Mouse (Mus musculus) limb, embryonic 13.5 days (tissue): ENCODE data around the gene E130311K13Rik. TPM values are rescaled to one million over a fixed set of nuclear protein-coding genes. Genes with fewer than 3 reads are reported as not detected.
A peak's percentile ranks its signal among the peaks of the same experiment; 100 is the strongest.

ENCODE experiments used
- ATAC-seq: fragments of 200-750 bp; cut with Nextera tagmentation; 2 replicates; pipeline ENCODE4 v1.8.0; 2017; ENCODE audit warnings: low read depth, moderate number of reproducible peaks, moderate TSS enrichment; ENCODE audit not compliant: low FRiP score
- H3K27ac ChIP-seq: fragments of 300-500 bp; sonication (generic); 2 replicates; pipeline ENCODE4 v1.5.1; 2015; ENCODE audit warnings: inconsistent platforms, mild to moderate bottlenecking, moderate library complexity
- H3K27me3 ChIP-seq: fragments of 300-500 bp; sonication (generic); 2 replicates; pipeline ENCODE4 v1.6.1; 2015; ENCODE audit warnings: mild to moderate bottlenecking, inconsistent platforms
- H3K36me3 ChIP-seq: fragments of 300-500 bp; sonication (generic); 2 replicates; pipeline ENCODE4 v1.6.1; 2015; ENCODE audit warnings: inconsistent platforms, mild to moderate bottlenecking, moderate library complexity
- H3K4me1 ChIP-seq: fragments of 300-500 bp; sonication (generic); 2 replicates; pipeline ENCODE4 v1.6.1; 2015; ENCODE audit warnings: inconsistent platforms
- H3K4me2 ChIP-seq: fragments of 300-500 bp; sonication (generic); replicated peaks from 2 replicates; pipeline ENCODE4 v1.6.1; 2015; ENCODE audit warnings: inconsistent platforms, mild to moderate bottlenecking, moderate library complexity
- H3K4me3 ChIP-seq: fragments of 300-500 bp; sonication (generic); 2 replicates; pipeline ENCODE4 v1.5.1; 2015; ENCODE audit warnings: moderate library complexity, mild to moderate bottlenecking, inconsistent platforms
- H3K9ac ChIP-seq: fragments of 300-500 bp; sonication (generic); 2 replicates; pipeline ENCODE4 v1.6.1; 2015; ENCODE audit warnings: mild to moderate bottlenecking, inconsistent platforms
- H3K9me3 ChIP-seq: fragments of 300-500 bp; sonication (generic); 2 replicates; pipeline ENCODE4 v1.6.1; 2016; ENCODE audit warnings: inconsistent platforms
- WGBS: fragments of 180-500 bp; shearing (Covaris S2); methylation state at CpG from one replicate; pipeline ENCODE4 v1.1.7; 2015; 5-methylcytosine and 5-hydroxymethylcytosine counted together
- polyA plus RNA-seq: library from polyadenylated mRNA; unstranded; fragments of >200 nt; fragmentation: Nextera tagmentation; extraction: Ambion mirVana; gene quantifications from 2 replicates; pipeline ENCODE4 v1.2.1, GENCODE M21; 2015

The E130311K13Rik gene
- polyA plus RNA-seq, result 7.6 and 7.9 TPM in 2 replicates

DNA sequence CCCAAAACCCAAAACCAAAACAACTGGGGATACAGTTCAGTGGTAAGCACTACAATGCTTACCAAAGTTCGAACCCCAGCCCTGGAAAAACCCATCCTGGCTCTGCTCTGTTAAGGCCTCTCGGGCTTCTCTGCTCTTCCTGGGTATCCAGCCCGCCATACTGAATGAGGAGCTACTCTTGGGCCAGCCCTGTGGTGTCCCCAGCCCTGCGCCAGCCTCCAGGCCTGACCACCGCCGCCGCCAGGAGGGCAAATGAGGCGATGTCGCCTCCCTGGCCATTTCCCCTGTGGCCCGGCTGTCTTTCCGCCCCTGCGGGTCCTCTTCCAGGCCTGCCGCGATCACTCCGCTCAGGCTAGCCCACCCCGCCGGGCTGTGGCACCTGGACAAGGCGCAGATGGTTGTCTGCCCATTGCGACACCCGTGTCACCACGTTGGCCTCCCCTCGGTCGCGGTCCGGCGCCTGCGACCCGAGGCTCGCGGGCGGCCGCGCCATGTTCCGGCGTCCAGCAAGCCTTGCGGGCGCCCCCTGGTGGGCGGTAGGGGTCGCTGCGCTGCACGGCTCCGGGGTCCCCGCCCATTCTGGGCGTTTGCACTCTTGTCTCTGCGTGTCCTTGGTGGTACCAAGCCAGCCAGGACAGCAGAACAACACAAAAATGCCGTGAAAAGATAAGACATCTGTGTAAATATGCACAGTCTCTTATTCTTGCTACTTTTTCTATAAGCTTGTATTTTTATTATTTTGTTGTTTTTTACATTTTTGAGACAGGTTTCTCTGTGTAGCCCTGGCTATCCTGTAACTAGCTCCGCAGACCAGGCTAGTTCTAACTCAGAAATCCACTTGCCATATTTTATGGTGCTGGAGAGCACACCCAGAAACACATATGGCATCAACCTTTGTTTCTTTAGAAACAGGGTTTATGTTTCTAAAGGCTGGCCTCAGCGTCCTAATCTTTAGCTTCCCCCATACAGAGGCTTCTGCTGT is at the start of gene E130311K13Rik:
E130311K13Rik (minus strand) TSS at position 595 of the 982 bp plus-strand sequence.
- Histone ChIP-seq H3K9ac (peak within 1 kb of the TSS; percentile 94), H3K27ac (peak within 1 kb of the TSS; percentile 39; the same call in 1 of the 2 replicates), H3K4me2 (peak within 1 kb of the TSS; percentile 75), H3K4me3 (peak within 1 kb of the TSS; percentile 71), H3K9me3 (no peaks in the 10 kb centered on the region), H3K4me1 (no peaks in the 10 kb centered on the region; the same call in 1 of the 2 replicates), H3K36me3 (peaks cover 5% of the 10 kb centered on the region; the same call in 1 of the 2 replicates), H3K27me3 (no peaks in the 10 kb centered on the region)
- WGBS, result 5% methylated on average over 47 of the region's 48 CpGs
- ATAC-seq, result peak; percentile 95

DNA sequence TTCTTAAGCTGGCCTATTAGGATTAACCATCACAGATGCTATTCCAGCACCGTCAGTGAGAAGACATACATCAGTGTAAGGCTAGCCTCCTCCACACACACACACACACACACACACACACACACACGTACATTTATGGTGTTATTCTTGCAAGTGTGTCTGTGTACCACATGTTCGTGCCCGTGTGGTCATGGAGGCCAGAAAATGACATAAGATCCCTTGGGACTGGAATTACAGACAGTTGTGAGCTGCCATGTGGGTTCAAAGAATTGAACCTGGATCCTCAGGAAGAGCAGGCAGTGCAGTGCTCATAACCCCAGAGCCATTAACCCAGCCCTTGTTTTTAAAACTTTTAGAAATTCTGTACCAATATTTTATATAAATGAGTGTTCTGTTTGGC is 48.6 kb upstream of the E130311K13Rik start:
- peaks cover 28% of the 10 kb centered on the region for H3K36me3 ChIP-seq
- no peak overlapping the region for H3K4me3 ChIP-seq
- no peaks in the 10 kb centered on the region for H3K27me3 ChIP-seq
- WGBS, result 54% methylated on average over 4 of the region's 4 CpGs
- H3K9me3 ChIP-seq, result no peaks in the 10 kb centered on the region
- peaks cover 23% of the 10 kb centered on the region for H3K4me1 ChIP-seq
- no peak overlapping the region for H3K27ac ChIP-seq
- ATAC-seq, result no peak
- H3K4me2 ChIP-seq, result peak overlapping the region; percentile 79
- no peak overlapping the region for H3K9ac ChIP-seq

DNA sequence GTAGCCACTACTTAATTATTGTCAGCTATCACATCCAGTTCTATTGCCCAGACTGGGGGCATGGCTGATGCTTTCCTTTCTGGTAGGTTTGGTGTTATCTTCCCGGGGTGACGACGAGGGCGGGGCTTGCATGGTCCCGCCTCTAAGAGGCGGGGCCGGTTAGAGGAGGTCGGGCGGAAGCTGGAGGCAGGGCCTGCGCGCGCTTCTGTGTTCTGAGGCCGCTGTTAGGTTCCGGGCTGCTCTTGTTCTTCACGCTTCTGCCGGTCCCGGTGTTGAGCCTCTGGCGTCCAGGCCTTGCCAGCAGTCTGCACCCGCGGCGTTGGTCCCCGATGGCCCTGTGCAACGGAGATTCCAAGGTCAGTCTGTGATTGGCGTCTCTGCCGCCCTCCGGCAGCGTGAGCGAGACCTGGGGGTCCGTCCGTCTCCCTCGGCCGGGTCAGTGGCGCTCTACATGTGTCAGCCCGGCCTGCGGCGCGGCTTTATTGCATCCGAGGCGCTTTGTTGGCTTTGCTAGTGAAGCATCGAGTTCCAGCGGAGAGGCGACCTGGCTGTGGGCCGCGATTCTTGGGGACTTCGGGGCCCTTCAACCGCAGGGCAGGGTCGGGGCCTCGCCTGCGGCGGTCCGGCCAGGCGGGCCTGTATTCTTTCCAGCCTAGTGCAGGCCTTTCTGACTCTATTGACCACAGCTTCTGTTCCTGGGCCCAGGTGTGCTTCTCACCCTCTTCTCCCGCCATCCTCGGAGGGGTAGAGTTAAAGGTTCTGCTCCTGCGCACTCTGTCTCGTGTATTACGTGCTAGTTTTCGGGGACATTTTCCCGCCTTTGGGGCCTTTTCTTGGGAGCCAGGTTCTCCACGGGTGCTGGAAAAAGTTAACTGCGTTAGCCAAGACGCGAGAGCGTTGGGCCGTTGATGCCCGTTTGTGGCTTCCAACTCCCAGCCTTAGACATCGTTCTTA is 47.0 kb upstream of the E130311K13Rik start, which contains the start of gene Gmps:
Gmps (plus strand) TSS at position 152 of the 954 bp plus-strand sequence.
- H3K27ac ChIP-seq, result peak within 1 kb of the TSS; percentile 92
- peak; percentile 99 for ATAC-seq
- H3K9ac ChIP-seq, result peak within 1 kb of the TSS; percentile 97
- peak within 1 kb of the TSS; percentile 79 for H3K4me2 ChIP-seq
- H3K4me1 ChIP-seq, result peaks cover 23% of the 10 kb centered on the region
- WGBS, result under 1% methylated on average over 67 of the region's 67 CpGs
- no peaks in the 10 kb centered on the region for H3K9me3 ChIP-seq
- H3K27me3 ChIP-seq, result no peaks in the 10 kb centered on the region
- peaks cover 15% of the 10 kb centered on the region for H3K36me3 ChIP-seq
- peak within 1 kb of the TSS; percentile 95 for H3K4me3 ChIP-seq

DNA sequence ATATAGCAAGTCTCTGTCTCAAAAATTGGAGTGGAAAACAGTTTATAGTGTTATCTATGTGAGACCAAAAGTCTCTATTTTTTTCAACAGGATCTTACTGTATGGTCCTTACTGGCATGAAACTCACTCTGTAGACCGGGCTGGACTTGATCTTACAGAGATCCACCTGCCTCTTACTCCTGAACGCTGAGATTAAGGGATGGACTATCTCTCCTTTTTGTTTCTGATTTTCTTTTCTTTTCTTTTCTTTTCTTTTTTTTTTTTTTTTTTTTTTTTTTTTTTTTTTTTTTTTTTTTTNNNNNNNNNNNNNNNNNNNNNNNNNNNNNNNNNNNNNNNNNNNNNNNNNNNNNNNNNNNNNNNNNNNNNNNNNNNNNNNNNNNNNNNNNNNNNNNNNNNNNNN is 36.7 kb upstream of the E130311K13Rik start:
- Histone ChIP-seq H3K27ac (no peak overlapping the region), H3K27me3 (peaks cover 5% of the 10 kb centered on the region; the same call in 1 of the 2 replicates), H3K36me3 (no peaks in the 10 kb centered on the region), H3K9ac (no peak overlapping the region), H3K4me3 (no peak overlapping the region), H3K4me2 (no peak overlapping the region), H3K9me3 (no peaks in the 10 kb centered on the region), H3K4me1 (peaks cover 17% of the 10 kb centered on the region)
- no peak for ATAC-seq
- WGBS, result 75% methylated on average over 2 of the region's 2 CpGs

DNA sequence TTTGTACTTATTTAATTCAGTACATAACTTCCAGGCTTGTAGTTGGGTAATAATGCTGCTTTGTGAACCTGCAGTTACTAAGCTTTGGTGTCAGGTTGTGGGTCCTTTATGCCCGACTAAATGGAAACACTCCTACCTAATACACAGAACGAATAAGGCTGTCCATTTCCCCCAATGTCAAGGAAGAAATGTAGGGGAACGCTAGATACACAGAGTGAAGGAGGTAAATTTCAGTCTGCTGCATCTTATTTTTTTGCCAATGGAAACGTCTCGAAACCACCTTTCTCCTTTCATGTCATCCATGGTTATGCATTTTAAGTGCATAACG is 35.6 kb upstream of the E130311K13Rik start:
- no peak overlapping the region for H3K9ac ChIP-seq
- peak overlapping the region; percentile 84 for H3K4me2 ChIP-seq
- 0 out of 2 replicates have a peak overlapping the region, but pooled peaks have one; percentile 44 for H3K27ac ChIP-seq
- H3K36me3 ChIP-seq, result no peaks in the 10 kb centered on the region
- H3K27me3 ChIP-seq, result peaks cover 5% of the 10 kb centered on the region; the same call in 1 of the 2 replicates
- peaks cover 17% of the 10 kb centered on the region for H3K4me1 ChIP-seq
- WGBS, result 73% methylated on average over 6 of the region's 6 CpGs
- peak overlapping the region; percentile 89 for H3K4me3 ChIP-seq
- ATAC-seq, result no peak
- no peaks in the 10 kb centered on the region for H3K9me3 ChIP-seq

DNA sequence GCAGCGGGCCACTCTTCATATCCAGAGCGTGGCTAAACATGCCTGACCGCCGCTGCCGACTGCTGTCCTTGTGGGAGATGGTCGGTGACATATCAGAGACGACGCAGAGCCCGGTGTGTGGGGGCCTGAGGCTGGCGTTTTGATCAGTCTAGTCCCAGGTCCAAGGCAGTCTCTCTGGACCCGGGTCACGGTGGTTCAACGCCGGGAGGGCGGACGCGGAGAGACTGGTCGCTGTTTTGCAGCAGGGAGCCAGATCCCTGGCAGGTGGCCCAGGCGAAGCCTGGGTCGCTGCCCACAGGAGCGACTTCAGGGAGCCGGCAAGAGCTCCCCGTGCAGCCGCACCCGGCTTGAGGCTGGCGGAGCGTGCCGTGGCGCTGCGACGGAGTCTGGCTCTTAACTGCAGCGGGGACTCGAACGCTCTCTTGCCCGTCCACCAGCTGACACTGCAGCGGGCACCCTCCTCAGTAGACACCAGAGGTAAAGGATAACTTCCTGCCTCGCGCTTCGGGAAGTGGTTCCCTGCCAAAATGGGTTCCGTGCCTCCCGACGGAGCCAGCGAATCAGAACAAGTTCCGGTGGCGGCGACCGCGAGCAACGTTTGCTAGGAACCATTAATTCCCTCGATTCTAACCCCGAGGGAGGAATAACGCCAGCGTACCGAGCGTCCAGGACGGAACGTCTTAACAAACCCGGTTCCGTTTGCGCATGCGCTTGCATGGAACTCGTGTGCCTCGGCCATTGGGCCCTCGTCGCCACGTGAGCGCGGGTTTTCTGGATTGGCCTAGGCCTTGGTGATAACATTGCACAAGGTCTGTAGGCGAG is 35.0 kb upstream of the E130311K13Rik start, which contains the start of gene Slc33a1:
Slc33a1 (minus strand) TSS at position 669 of the 822 bp plus-strand sequence.
- peak within 1 kb of the TSS; percentile 90 for H3K9ac ChIP-seq
- no peaks in the 10 kb centered on the region for H3K9me3 ChIP-seq
- peak; percentile 95 for ATAC-seq
- H3K36me3 ChIP-seq, result 0 out of 2 replicates have a peak, but pooled peaks cover 3% of the 10 kb centered on the region
- under 1% methylated on average over 69 of the region's 69 CpGs for WGBS
- peaks cover 17% of the 10 kb centered on the region for H3K4me1 ChIP-seq
- peaks cover 5% of the 10 kb centered on the region; the same call in 1 of the 2 replicates for H3K27me3 ChIP-seq
- H3K4me3 ChIP-seq, result peak within 1 kb of the TSS; percentile 89
- H3K27ac ChIP-seq, result peak within 1 kb of the TSS; percentile 83; the same call in 1 of the 2 replicates
- peak within 1 kb of the TSS; percentile 84 for H3K4me2 ChIP-seq

DNA sequence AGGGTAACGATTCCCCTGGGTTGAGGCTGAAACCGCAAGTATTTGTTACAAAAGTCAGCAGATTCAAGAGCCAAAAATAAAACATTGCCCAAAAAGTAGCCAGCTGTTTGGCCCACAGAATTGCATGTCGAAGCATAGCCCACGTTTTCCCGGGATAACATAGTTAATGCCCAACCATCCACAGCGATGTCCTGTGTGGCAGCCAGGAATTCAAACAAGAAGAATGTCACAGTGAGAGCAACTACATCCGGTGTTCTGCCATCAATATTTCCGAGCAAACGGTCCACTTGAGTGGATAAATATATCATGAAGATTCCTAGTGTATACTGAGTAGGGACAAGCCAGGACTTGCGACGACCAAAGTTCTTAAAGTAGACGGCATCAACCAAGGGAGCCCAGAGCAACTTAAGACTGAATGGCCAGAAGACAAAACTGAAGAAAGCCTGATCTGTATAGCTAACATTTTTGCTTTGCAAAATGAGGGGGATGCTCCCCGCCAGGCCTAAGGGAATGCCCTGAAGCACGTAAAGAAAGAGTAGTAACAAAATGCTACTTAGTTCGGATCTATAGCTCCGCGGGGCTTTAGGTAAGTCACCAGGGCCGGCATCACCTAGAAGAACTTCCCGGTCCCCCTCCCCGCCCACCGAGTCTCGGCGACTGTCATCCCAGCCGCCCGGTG is 34.3 kb upstream of the E130311K13Rik start:
- no peak for ATAC-seq
- peak overlapping the region; percentile 89 for H3K4me3 ChIP-seq
- 0 out of 2 replicates have a peak, but pooled peaks cover 3% of the 10 kb centered on the region for H3K36me3 ChIP-seq
- no peaks in the 10 kb centered on the region for H3K9me3 ChIP-seq
- WGBS, result 6% methylated on average over 25 of the region's 25 CpGs
- peak overlapping the region; percentile 84 for H3K4me2 ChIP-seq
- H3K4me1 ChIP-seq, result peaks cover 17% of the 10 kb centered on the region
- peaks cover 5% of the 10 kb centered on the region; the same call in 1 of the 2 replicates for H3K27me3 ChIP-seq
- H3K27ac ChIP-seq, result peak overlapping the region; percentile 83; the same call in 1 of the 2 replicates
- peak overlapping the region; percentile 90 for H3K9ac ChIP-seq

DNA sequence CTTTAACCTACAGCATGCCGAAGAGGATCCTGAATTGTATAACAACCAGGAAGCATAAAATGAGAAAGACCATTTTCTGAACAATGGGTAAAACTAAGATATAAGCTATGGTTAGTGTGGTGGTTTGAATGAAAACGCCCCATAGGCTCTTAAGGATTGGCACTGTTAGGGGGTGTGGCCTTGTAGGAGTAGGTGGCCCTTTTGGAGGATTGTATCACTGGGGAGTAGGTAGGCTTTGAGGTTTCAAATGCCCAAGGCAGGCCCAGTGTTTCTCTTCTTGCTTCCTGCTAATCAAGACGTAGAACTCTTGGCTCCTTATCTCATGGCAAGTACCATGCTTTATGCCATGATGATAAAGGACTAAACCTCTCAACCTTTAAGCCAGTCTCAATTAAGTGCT is 20.6 kb upstream of the E130311K13Rik start:
- Histone ChIP-seq H3K36me3 (peaks cover 25% of the 10 kb centered on the region), H3K9ac (no peak overlapping the region), H3K4me1 (0 out of 2 replicates have a peak, but pooled peaks cover 3% of the 10 kb centered on the region), H3K9me3 (no peaks in the 10 kb centered on the region), H3K27me3 (no peaks in the 10 kb centered on the region), H3K4me2 (no peak overlapping the region), H3K4me3 (no peak overlapping the region), H3K27ac (no peak overlapping the region)
- ATAC-seq, result no peak
- 84% methylated on average over 3 of the region's 3 CpGs for WGBS

DNA sequence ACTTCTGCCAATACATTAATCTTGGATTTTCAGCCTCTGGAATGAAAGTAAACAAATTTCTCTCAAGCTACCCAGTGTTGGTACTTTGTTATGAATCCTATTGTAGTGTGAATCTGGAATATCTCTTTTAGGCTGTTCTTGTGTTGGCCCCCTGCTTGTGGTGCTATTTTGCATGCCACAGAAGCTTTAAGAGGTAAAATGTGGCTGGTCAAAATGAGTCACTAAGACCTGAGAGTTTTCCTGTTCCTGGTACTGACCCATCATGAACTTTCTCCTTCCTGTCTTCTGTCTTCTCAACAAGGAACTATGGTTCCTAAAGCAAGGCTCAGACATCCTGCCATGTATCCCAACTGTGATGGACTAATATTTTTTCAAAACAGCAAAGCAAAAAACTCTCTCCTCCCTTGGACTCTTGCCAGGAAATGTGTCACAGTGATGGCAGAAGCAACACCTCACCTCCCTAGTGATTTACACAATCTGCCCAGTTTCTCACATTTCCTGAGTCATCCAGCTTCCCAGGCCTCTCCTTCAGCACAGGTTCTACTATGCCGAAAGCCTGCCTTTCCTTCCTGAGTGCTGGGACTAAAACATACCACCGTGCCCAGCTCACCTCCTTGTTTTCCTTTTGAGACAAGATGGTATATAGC is 12.1 kb upstream of the E130311K13Rik start:
- Histone ChIP-seq H3K27ac (no peak overlapping the region), H3K4me1 (no peaks in the 10 kb centered on the region), H3K9me3 (no peaks in the 10 kb centered on the region), H3K27me3 (no peaks in the 10 kb centered on the region), H3K36me3 (peaks cover 13% of the 10 kb centered on the region), H3K4me3 (no peak overlapping the region), H3K9ac (no peak overlapping the region), H3K4me2 (no peak overlapping the region)
- WGBS, result 90% methylated on average over 2 of the region's 2 CpGs
- no peak for ATAC-seq

DNA sequence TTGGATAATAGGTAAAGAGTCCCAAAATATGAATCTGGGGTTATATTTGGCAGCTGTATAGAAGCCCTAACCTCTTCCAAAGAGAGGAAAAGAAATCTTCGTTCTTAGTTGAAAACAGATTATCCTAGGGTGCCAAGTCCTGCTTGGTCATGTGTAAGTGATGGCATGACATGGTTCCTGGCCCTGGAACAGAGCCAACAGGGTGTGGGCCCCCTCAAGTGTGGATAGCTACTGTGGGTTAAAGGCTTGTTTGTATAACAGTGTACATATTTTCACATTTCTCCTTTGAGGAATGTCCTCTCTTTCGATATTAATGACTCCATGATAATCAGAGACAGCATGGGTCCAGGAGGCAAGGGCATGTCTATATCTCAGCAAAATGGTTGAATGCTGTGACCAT is 9.7 kb upstream of the E130311K13Rik start:
- ATAC-seq, result no peak
- WGBS, result 92% methylated on average over 2 of the region's 2 CpGs

More for the DNA sequence above, 9.7 kb upstream of the E130311K13Rik start:
- H3K36me3 ChIP-seq, result peaks cover 4% of the 10 kb centered on the region; the same call in 1 of the 2 replicates
- H3K9me3 ChIP-seq, result no peaks in the 10 kb centered on the region
- H3K9ac ChIP-seq, result no peak overlapping the region
- no peak overlapping the region for H3K27ac ChIP-seq
- no peak overlapping the region for H3K4me3 ChIP-seq
- H3K4me2 ChIP-seq, result no peak overlapping the region
- no peaks in the 10 kb centered on the region for H3K4me1 ChIP-seq
- H3K27me3 ChIP-seq, result no peaks in the 10 kb centered on the region
